Mouse (Mus musculus) right cerebral cortex, postnatal 25 days (tissue): ENCODE data around the gene Slc25a20.
A peak's percentile ranks its signal among the peaks of the same experiment; 100 is the strongest.
"Not testable (repeated sequence)": the region's sequence is repeated elsewhere in the genome, so short reads cannot be mapped to it uniquely, and the experiment has no call there.

Source experiments
- DNase-seq: peaks from one replicate; pipeline ENCODE4 v3.0.0; 2022

The Slc25a20 gene

DNA sequence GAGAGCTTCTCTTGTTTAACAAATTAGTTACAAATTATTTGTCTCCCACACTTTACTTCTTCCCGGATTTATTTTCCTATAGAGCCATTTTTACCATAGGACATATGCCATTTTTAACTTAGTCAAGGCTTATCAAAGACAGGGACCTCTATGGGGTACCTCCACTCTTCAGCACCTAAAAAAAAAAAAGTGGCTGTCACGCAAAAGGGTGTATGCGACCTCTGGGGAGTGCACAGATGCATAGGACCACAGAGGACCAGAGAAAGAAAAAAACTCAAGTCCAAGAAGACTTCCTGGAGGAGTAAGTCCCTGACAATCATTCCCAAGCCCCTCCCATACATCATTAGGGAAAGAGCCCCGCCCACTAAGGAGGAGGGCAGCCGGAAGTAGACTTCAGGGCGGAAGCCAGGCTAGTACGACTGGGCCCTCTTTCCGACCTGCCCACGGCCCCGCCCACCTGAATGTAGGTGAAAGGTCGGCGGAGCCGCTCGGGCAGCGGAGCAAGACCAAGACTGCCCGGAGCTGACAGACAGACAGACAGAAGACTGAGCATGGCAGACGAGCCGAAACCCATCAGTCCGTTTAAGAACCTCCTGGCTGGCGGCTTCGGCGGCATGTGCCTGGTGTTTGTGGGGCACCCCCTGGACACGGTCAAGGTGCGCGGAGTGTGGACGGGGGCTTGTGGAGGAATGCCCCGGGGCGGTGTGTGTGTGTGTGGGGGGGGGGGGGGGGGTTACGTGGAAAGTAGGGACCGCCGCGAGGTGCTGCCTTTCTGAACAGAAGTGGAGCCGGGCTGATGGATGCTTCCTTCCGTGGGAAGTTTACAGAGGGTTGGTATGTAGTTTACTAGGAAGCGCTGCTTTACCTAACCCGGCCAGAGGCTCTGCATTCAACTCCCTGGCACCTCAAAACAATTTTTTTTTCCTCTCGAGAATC lies at the start of gene Slc25a20:
TSS of gene Slc25a20 (plus strand) at position 412 of the 936 bp plus-strand sequence.
- peak; percentile 63 for DNase-seq

DNA sequence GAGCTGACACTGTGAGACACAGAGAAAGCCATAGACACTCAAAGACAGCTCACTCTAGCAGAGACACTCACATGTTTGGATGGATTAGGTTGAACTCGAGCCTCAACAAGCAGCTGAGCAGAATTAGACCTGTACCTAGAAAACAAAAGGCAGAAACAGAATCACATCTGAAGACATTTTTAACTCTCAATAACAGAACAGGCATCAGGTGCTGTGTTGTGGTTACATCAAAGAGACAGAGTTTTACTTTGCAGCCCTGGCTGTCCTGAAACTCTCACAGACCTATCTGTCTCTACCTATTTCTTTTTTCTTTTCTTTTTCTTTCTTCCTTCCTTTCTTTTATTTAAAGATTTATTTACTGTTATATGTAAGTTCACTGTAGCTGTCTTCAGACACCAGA lies 44.6 kb upstream of the Slc25a20 start:
- DNase-seq = no peak

DNA sequence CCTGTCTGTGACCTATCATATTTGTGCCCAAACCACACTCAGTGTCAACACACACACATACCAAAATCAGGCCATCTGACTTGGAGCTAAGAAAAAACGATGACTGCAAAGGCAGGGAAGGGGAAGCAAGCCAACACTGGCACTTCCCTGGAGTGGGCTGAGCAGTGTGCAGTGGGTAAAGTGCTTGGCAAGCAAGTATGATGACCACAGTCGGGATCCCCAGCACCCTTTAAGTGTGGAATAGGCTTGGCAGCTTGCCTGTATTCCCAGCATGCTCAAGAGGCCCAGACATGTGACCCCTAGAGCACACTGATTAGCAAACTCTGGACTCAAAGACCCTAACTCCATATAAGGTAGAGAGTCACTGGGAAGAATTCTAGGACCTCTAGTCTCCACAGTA lies 35.4 kb upstream of the Slc25a20 start:
- DNase-seq = no peak

DNA sequence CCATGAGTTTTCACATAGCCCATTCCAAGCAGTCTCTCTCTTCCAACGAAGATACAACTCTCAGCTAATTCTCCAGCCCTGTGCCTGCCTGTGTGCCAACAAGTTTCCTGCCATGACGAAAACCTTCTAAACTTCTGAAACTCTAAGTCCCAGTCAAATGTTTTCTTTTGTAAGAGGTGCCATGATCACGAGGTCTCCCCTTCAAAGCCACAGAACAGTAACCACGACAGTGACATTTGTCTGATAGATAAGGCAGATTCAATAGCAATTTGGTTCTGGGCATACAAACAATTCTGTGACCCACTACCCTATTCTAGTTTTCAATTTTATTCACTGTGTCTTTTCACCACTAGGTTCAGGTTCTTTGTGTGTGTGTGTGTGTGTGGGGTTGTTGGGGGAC lies 33.7 kb upstream of the Slc25a20 start:
- no peak for DNase-seq

DNA sequence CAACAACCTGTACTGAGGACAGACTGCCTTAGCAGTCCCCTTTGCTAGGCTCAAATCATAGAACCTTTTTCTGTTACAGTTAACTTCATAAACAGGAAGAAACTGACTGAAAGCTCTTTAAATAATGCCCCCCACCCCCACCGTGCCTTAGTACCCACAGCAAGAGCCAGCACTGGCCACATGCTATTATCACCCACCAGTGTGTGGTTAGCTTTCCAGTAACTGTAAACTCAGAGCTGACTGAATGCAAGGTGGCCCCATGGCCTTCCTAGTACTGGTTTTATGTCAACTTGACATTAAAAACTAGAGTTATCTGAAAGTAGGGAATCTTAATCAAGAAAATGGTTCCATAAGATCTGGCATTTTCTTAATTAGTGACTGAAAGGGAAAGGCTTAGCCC lies 31.2 kb upstream of the Slc25a20 start:
- no peak for DNase-seq

DNA sequence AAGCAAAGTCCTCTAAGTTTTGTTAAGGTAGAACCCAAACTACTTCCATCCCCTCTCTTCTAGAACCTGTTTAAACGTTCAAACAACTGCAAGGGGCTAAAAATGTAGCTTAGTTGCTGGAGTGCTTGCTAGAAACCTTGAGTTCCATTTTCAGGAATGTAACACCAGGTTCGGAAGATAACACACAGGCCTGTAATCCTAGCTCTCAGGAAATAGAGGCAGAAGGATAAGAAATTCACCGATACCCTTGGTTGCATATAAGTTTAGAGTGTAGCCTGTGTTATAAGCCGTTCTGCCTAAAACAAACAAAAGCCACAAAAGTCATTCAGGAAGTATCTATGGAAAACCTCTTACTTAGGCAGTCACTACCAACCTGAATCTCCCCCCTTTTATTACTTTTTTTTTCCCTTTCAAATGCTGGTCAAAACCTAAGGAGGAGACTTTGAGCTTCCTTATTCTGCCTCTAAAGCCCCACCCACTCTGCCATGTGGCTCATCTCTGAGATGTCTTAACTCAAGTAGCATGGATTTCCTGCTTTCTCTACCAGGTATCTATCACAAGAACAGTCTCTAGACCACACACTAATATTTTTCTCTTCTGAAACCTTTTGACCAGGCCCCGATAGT lies 30.1 kb upstream of the Slc25a20 start:
- no peak for DNase-seq

DNA sequence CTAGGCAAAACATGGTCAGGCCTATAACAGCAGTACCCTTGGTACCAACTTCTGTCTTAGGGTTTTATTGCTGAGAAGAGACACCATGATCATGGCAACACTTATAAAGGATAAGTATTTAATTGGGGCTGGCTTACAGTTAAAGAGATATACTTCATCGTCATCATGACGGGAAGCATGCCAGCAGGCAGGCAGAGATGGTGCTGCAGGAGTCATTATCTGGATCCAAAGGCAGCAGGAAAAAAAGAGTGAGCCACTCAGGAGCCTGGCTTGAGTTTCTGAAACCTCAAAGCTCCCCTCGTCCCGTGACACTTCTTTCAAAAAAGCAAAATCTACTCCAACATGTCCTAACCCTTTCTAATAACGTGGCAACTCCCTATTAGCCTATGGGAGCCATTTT lies 29.5 kb upstream of the Slc25a20 start:
- no peak for DNase-seq

DNA sequence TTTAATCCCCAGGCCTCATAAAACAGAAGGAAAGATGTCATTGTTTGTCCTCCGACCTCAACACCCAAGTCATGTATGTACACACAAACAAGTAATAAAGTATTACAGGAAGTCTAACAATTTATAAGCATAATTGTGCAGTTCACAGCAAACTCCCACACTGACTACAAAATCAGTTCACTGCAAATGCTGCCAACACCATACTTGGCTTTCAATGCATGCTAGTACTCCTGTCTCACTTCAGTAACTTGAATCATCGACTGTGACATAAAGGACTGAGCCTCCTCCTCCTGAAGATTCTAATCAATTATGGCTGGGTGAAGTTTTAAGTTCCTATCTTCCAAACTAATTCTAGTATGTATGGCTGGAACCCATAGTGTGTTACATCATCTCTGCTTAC lies 28.0 kb upstream of the Slc25a20 start:
- no peak for DNase-seq

DNA sequence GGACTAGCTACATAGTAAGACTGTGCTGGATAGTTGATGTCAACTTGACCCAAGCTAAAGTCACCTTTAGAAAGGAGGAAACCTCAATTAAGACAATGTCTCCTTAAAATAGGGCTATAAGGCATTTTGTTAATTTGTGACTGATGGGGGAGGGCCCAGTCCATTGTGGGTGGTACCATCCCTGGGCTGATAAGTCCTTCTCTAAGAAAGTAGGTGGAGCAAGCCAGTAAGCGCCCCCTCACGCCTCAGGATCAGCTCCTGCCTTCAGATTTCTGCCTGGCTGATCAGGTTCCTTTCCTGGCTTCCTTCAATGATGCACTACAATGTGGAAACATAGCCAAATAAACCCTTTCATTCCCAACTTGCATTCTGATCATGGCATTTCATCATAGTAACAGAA lies 26.5 kb upstream of the Slc25a20 start:
- no peak for DNase-seq

DNA sequence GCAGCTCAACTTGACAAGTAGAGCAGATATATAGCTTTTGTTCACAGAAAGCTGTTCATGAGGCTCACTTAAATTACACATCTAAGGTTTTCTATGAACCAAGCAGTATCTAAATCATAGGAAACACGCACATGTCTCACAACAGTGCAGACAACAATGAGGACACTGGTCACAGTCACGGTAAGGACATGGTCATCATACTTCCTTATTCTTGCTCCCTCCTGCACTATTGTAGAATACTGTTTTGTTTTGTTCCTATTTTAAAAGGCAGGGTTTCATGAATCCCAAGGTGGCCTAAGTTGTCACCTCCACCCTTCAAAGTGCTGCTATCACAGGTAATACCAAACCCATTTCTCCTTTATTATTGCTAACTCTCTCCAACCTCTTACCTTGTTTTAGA lies 22.1 kb upstream of the Slc25a20 start:
- no peak for DNase-seq

DNA sequence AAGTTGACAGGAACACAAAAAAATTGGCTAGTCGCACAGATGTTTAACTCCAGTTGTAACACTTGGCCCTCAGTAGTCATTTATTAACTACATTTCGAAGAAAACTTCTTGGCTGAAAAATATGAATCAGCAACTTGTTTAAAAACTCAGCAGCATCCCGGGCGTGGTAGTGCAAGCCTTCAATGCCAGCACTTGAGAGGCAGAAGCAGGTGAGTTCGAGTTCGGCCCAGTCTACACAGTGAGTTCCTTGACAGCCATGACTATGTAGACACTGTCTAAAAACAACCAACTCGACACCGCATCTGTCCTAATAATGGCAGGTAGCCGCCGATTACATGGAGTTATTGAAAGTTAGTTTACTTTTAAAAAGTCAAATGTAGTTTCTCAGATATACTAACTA lies 13.7 kb upstream of the Slc25a20 start:
- DNase-seq = no peak

DNA sequence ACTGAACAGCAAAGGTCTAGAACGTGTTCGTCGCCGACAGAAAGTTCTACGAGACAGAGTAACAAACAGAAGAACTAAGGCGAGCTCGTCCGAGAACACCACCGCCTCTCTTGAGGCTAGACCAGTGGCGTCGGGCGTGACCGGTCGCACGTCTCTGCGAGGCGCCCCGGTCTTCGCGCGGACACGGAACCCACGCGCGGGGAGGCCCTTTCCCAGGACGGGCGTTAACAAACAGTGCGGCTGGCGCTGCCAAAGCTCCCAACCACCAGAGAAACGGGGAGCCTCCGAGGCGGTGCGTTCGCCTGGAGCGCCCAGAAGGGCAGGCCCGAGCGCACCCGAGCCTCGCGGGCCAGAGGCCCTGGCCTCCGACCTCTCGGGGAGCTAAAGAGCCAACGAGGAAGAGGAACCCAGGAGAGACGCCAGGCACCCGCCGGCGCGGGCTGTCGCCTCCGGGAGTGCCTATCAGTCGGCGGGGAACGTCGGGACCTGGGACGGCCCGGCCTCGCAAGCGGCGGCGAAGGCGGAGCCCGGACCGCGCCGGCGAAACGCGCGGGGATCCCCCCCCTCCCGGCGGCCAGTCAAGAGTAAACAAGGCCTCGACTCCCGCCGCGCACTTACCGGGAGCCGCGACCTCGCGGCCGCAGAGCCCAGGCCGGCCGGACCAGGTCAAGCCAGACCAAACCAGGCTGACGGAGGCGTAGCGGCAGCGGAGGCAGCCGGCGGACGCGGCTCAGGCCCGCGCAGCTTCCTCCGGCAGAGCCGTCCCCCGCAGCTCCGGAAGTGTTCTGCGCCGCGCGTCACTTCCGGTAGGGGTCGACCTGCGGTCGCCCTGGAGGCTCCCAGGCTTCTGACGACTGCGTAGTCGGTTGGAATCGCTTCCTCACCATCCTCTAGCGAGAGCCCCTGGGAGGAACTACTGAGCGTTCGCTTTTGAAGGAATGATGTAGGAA lies 13.0 kb upstream of the Slc25a20 start, which contains the start of gene Arih2:
TSS of gene Arih2 (minus strand) at position 776 of the 950 bp plus-strand sequence.
- DNase-seq = peak; percentile 94

DNA sequence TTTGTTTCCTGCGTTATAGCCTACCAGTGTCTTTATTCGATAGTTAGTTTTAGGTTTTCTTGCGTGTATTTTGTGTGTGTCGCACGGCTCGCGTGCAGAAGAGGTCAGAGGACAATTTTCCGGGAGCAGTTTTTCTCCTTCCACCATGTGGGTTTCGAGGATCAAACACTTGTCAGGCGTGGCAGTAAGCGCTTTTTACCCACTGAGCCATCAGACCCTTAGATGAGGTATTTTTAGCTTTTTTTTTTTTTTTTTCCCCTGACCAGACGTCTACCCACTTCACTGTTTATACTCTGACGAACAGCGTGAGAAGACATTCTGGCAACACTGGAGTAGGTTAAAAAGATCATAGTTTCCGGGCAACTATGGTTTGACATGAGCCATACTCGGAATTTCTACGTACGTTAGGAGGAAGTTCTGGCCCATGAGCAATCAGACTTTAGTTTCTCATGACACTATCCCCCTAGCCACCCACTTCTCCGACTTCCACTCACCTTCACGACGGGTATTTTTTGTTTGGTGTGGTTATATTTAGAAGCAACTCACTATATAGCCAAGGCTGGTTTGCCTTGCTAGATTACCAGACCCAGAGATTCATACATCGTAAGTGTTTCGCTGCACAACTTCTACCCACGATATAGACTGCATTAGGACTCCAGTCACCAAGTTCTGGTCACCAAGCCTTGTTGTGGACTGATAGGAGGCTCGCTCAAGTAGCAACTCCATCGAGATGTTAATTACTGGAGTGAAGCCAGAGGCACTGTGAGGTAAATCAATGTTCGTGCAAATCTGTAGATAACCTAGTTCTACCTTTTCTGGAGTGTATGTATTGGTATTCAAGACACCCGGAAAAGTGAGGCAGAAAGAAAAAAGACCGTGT lies 12.1 kb upstream of the Slc25a20 start:
- no peak for DNase-seq

DNA sequence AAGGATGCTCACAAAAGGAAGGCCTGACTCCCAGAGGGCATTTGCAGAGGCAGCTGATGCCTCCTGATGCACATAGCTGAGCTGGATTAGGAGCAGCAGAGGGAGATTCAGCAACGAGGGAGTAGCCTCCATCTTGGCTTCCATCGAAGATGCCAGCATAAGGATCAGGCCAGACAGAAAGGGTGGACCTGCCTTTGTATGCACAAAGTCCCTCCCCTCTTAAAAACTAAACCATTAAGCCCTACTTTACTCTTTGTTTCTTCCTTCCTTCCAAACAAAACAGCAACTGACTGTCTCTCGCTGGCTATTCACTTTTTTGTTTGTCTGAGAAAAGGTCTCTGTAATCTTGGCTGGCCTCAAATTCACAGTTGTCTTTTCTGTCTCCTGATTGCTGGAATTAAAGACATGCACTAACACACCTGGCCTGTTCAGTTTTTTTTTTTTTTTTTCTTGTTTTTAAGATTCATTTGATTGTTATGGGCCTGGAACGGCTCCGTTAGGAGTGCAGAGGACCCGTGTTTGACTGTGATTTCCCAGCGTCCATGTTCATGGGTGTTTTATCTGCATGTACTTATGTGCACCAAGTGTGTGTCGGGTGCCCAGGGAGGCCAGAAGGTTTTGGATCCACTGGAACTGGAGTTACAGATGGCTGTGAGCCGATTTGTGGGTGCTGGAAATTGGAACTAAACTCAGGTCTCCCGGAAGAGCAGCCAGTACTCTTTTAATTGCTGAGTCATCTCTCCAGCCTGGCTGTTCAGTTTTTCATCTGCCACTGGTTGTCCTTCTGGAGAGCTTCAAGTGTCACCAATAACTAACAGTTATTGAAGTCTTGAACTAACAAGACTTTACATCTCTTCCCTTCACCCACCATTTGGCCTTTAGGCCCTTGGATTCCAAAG lies 7.1 kb upstream of the Slc25a20 start:
- DNase-seq = no peak

DNA sequence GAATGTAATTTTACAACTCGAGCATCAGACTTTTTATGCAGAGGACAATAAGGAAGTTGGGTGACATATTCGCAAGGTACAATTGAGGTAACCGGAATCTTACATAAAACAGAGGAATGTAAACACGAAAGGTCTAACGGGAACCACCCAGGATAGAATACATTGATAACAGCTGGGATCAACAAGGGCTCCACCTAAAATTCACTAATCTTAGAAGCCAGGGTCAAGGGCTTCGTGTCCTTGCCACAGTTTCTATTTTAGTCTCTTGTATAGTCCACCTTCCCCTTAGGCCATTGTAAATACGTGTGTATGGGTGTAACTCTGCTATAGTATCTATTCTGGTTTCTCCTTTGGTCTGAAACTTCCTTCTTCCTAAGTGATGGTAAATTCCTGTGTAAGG lies 6.0 kb upstream of the Slc25a20 start:
- DNase-seq = not testable (repeated sequence)

DNA sequence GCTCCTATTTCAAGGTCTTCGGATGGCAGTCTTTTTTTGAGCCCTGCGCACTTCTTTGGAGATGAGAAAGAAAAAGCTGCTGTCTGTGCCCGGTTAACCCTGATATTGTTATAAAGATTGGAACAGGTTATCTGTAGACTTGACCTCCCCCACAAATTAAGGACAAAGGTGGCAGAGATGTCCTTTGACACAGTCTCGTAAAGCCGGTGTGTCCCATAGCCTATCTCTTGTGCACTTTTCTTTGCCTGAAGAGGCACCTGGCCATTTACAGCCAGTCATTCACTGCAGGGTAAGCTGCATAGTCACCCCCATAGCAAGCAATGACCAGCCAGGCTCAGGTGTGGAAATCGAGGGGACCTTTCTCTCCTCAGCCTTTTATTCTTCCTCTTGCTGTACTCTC lies 772 bp downstream of the Slc25a20 start:
- DNase-seq = no peak

DNA sequence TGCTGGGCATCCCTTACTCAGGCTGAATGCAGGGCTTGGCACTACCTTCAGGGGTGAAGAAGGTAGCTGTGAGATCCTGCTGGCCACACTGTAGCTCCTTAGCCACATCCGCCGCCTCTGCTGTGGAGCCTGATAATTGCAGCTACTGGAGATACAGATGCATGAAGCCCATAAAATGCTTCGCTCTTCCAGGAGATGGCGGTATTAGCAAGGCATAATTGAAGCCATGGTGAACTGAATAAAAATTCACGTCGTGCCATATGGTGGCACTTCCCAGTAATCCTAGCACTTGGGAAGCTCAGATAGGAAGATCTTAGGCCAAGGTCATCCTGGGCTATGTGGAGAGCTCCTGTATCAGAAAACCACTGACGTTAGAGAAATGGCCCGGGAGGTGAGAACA lies 8.0 kb downstream of the Slc25a20 start:
- no peak for DNase-seq

DNA sequence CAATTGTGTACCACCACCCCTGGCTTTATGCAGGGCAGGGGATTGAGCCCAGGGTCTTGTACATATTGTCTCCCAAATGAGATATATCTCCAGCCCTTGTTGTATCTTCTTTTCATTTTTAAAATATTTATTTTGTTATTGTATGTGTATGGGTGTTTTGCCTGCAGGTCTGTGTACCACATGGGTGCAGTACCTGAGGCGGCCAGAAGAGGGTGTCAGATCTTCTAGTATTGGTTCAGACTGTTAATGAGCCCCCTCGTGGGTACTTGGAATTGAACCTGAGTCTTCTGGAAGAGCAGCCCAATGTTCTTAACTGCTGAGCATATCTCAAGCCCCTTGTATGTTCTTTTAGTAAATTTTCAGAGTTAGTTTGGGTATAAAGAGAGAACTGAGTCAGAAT lies 11.3 kb downstream of the Slc25a20 start:
- no peak for DNase-seq

DNA sequence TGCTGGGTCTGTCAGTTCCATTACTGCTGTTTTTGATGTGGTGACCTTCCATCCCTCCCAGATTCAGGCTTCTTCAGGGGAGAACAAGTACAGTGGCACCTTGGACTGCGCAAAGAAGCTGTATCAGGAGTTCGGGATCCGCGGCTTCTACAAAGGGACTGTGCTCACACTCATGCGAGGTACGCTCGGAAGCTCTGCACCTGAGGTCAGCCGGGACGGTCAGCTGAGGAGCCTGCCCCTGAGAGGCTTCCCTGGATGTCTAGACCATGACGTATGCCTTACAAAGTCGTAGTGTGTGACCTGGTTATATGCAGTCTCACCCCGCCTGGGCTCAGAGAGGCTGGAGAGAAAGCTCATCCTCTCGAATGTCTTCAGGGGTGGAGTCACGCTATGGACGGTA lies 18.1 kb downstream of the Slc25a20 start:
- DNase-seq = no peak

DNA sequence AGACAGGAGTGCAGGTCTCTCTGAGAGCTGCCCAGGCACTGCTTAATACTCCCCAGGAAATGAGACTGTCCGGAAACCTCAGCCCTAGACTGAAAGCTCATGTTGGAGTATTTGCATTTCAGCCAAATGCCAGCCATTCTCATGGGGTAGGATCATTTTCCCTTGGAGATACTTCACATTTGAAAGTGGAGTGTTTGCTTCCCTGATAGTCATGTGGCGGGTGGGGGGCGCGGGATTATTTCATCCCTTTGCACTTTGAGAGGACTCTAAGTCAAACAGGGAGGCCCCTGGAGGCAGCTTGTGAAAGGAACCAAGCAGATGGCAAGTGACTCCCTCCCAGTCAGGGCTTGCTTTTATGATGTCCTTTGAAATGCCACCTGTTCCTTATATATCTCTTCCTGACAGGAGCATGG lies 24.6 kb downstream of the Slc25a20 start:
- DNase-seq = no peak

DNA sequence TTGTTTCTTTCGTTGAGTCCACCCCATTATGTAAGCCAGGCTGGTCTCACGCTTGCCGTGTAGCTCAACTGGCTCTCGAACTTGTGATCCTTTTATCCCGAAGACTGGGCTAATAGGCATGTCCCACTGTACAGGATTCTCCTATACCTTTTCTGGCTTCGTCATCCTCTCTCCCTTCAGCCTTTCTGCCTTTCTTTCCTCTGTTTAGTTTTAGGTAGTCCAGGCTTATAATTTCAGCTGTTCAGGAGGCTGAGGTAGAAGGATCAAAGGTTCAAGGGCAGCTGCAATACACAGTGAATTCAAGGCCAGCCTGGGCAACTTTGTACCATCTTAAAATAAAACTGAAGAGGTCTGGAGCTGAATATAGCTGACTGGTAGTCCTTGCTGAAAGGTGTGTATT lies 25.3 kb downstream of the Slc25a20 start:
- no peak for DNase-seq
